Comparison of ENCODE assay signal across 8 mouse cellular contexts in the genomic region with DNA sequence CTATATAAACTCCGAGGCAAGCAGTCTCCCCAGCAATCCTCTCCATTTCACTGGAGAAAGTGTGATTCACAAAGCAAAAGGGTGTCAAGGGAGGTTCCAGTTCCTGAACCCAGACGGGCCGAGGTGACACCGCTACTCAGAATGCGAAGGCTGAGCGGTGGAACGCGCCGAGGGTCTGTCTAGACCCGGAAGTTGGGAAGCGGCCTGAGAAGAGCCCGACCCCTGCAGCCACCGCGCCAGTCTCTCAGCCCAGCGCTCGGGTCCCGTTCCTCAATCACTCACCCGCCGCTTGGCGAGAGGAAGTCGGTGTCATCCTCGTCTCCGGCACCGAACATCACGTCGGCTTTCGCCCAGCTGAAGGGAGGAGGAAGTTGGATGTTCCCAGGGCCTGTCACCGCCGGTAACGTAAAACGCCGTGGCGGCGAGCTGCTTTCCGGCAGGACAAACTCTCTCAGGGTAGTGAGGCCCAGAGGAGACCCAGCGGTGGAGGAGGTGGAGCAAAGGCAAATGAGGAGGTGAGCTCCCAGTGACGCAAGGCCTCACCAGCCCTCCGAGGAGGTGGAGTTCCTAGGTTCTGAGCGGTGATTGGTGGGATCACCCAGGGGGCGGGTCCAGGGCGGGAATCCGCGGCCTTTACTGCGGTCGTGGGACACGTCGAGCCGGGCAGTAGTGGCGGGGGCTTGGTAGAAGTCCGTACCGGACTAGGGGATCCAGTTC. TPM values are rescaled to one million over a fixed set of nuclear protein-coding genes. Genes with fewer than 3 reads are reported as not detected.
A peak's percentile ranks its signal among the peaks of the same experiment; 100 is the strongest.
DNase-seq lines count a peak whose midpoint lies in the region; ATAC-seq and TF ChIP-seq lines count a peak whose summit lies in the region.

A gene (minus strand): TSS at position 461 of the 717 bp plus-strand sequence.
A gene (plus strand): TSS at position 640 of the 717 bp plus-strand sequence.

- H3K9me3 ChIP-seq in E14TG2a.4 (ENCODE audit: low read length): no peaks in the 10 kb centered on the region
- H3K9me3 ChIP-seq in forebrain, embryonic 12.5 days: no peaks in the 10 kb centered on the region
- H3K9me3 ChIP-seq in heart, postnatal 0 days (replicated peaks; ENCODE audit: control insufficient read depth, low read length): no peaks in the 10 kb centered on the region
- H3K9me3 ChIP-seq in liver, embryonic 16.5 days (replicated peaks; ENCODE audit: control insufficient read depth, low read length): no peaks in the 10 kb centered on the region
- H3K9me3 ChIP-seq in neural tube, embryonic 13.5 days: no peaks in the 10 kb centered on the region

- H3K27me3 ChIP-seq in E14TG2a.4 (ENCODE audit: insufficient read depth, low read length): no peaks in the 10 kb centered on the region
- H3K27me3 ChIP-seq in forebrain, embryonic 12.5 days: no peaks in the 10 kb centered on the region
- no peaks in the 10 kb centered on the region for H3K27me3 ChIP-seq in heart, postnatal 0 days (ENCODE audit: control insufficient read depth, insufficient read depth, low read length)
- H3K27me3 ChIP-seq in liver, embryonic 16.5 days (ENCODE audit: control insufficient read depth, insufficient read depth, low read depth, low read length): no peaks in the 10 kb centered on the region
- no peaks in the 10 kb centered on the region for H3K27me3 ChIP-seq in neural tube, embryonic 13.5 days
- no peaks in the 10 kb centered on the region for H3K27me3 ChIP-seq in testis, adult 2 months (ENCODE audit: control insufficient read depth, insufficient read depth, low read length)

- peak; percentile 96 for DNase-seq in c-Kit-positive CD71-positive TER-119-positive erythroid progenitor cells, embryonic 14.5 days (ENCODE audit: low spot score)
- peak; percentile 100 for DNase-seq in heart, postnatal 0 days (ENCODE audit: low spot score)
- DNase-seq in kidney, postnatal 4 days: peak; percentile 96 to 97

- peak within 1 kb of the TSS; percentile 97 for H3K4me3 ChIP-seq in E14TG2a.4 (replicated peaks; ENCODE audit: low read length)
- peak within 1 kb of the TSS; percentile 71 for H3K4me3 ChIP-seq in forebrain, embryonic 12.5 days (replicated peaks)
- H3K4me3 ChIP-seq in heart, postnatal 0 days (ENCODE audit: low read depth, low read length): peak within 1 kb of the TSS; percentile 91
- H3K4me3 ChIP-seq in liver, embryonic 16.5 days (ENCODE audit: low read depth, low read length): peak within 1 kb of the TSS; percentile 77
- H3K4me3 ChIP-seq in neural tube, embryonic 13.5 days: peak within 1 kb of the TSS; percentile 79
- peak within 1 kb of the TSS; percentile 91 for H3K4me3 ChIP-seq in testis, adult 2 months (ENCODE audit: control insufficient read depth, low read depth, low read length)

- peak within 1 kb of the TSS; percentile 72 for H3K9ac ChIP-seq in forebrain, embryonic 12.5 days
- peak within 1 kb of the TSS; percentile 87 for H3K9ac ChIP-seq in heart, postnatal 0 days (replicated peaks; ENCODE audit: low read depth, low read length)
- H3K9ac ChIP-seq in liver, embryonic 16.5 days (ENCODE audit: low read depth, low read length): peak within 1 kb of the TSS; percentile 83
- H3K9ac ChIP-seq in neural tube, embryonic 13.5 days: peak within 1 kb of the TSS; percentile 85

- peak within 1 kb of the TSS; percentile 79 for H3K27ac ChIP-seq in forebrain, embryonic 12.5 days
- H3K27ac ChIP-seq in heart, postnatal 0 days (ENCODE audit: low read depth): peak within 1 kb of the TSS; percentile 87
- H3K27ac ChIP-seq in liver, embryonic 16.5 days (ENCODE audit: low read length): peak within 1 kb of the TSS; percentile 91
- peak within 1 kb of the TSS; percentile 84 for H3K27ac ChIP-seq in neural tube, embryonic 13.5 days (replicated peaks)
- peak within 1 kb of the TSS; percentile 83 for H3K27ac ChIP-seq in testis, adult 2 months (ENCODE audit: control insufficient read depth, insufficient read depth, low read depth, low read length)

- peaks cover 35% of the 10 kb centered on the region for H3K4me1 ChIP-seq in E14TG2a.4 (replicated peaks; ENCODE audit: low read depth, low read length)
- H3K4me1 ChIP-seq in forebrain, embryonic 12.5 days: peaks cover 25% of the 10 kb centered on the region
- peaks cover 16% of the 10 kb centered on the region for H3K4me1 ChIP-seq in heart, postnatal 0 days (ENCODE audit: control insufficient read depth, insufficient read depth)
- peaks cover 20% of the 10 kb centered on the region for H3K4me1 ChIP-seq in liver, embryonic 16.5 days (ENCODE audit: control insufficient read depth, low read depth, low read length)
- peaks cover 30% of the 10 kb centered on the region for H3K4me1 ChIP-seq in neural tube, embryonic 13.5 days (replicated peaks)
- peaks cover 2% of the 10 kb centered on the region; the same call in 1 of the 2 replicates for H3K4me1 ChIP-seq in testis, adult 2 months (ENCODE audit: control insufficient read depth, insufficient read depth, low read length)

- 0 out of 2 replicates have a peak, but pooled peaks cover 3% of the 10 kb centered on the region for H3K36me3 ChIP-seq in E14TG2a.4 (ENCODE audit: insufficient read depth, low read length)
- H3K36me3 ChIP-seq in forebrain, embryonic 12.5 days (replicated peaks): no peaks in the 10 kb centered on the region
- peaks cover 18% of the 10 kb centered on the region for H3K36me3 ChIP-seq in heart, postnatal 0 days (replicated peaks; ENCODE audit: control insufficient read depth, insufficient read depth, low read length)
- H3K36me3 ChIP-seq in liver, embryonic 16.5 days (ENCODE audit: control insufficient read depth, insufficient read depth): no peaks in the 10 kb centered on the region
- no peaks in the 10 kb centered on the region for H3K36me3 ChIP-seq in neural tube, embryonic 13.5 days
- H3K36me3 ChIP-seq in testis, adult 2 months (ENCODE audit: control insufficient read depth, insufficient read depth, low read length): no peaks in the 10 kb centered on the region

- no peak for TF ChIP-seq CTCF in E14TG2a.4 (conservative IDR thresholded peaks at IDR 0.05; ENCODE audit: low read length)
- no peak for TF ChIP-seq CTCF in heart, postnatal 0 days (IDR thresholded peaks at IDR 0.05; ENCODE audit: low read depth)
- no peak for TF ChIP-seq CTCF in testis, adult 2 months (IDR thresholded peaks at IDR 0.05; ENCODE audit: control insufficient read depth, insufficient read depth, insufficient replicate concordance, low read depth, low read length)

- H3K4me2 ChIP-seq in forebrain, embryonic 12.5 days: peak within 1 kb of the TSS; percentile 76
- H3K4me2 ChIP-seq in heart, postnatal 0 days (ENCODE audit: low read depth, low read length): peak within 1 kb of the TSS; percentile 76
- peak within 1 kb of the TSS; percentile 87 for H3K4me2 ChIP-seq in liver, embryonic 16.5 days (ENCODE audit: low read depth, low read length)
- peak within 1 kb of the TSS; percentile 87 for H3K4me2 ChIP-seq in neural tube, embryonic 13.5 days

- peak; percentile 93 for TF ChIP-seq POLR2A in testis, adult 2 months (IDR thresholded peaks at IDR 0.05; ENCODE audit: control insufficient read depth, low read depth, low read length)

- TF ChIP-seq EP300 in heart, postnatal 0 days (IDR thresholded peaks at IDR 0.05; ENCODE audit: low read depth): 0 out of 2 replicates have a peak, but pooled peaks have one; percentile 20

- under 1% methylated on average over 51 of the region's 51 CpGs for WGBS in forebrain, embryonic 12.5 days
- under 1% methylated on average over 51 of the region's 51 CpGs for WGBS in heart, postnatal 0 days
- 0% methylated on average over 51 of the region's 51 CpGs for WGBS in liver, embryonic 16.5 days (ENCODE audit: insufficient replicate concordance)
- under 1% methylated on average over 48 of the region's 51 CpGs for WGBS in neural tube, embryonic 13.5 days

- ATAC-seq in forebrain, embryonic 12.5 days (ENCODE audit: low FRiP score): peak; percentile 100
- peak; percentile 100 for ATAC-seq in heart, postnatal 0 days (ENCODE audit: insufficient read depth, low read depth)
- peak; percentile 100 for ATAC-seq in liver, embryonic 16.5 days (ENCODE audit: low read depth)
- peak; percentile 100 for ATAC-seq in neural tube, embryonic 13.5 days (ENCODE audit: low read depth)

RNA-seq across cellular contexts. Expression of the first gene that starts in this region (rescaled TPM):
- polyA plus RNA-seq in forebrain, embryonic 12.5 days (2016; fragmentation: Nextera tagmentation; extraction: Ambion mirVana): 23.7 and 24.0 TPM in 2 replicates
- total RNA-seq in heart, postnatal 0 days (2014; rRNA removed; ENCODE audit: low replicate concordance): 18.7 and 34.3 TPM in 2 replicates
- polyA plus RNA-seq in heart, postnatal 0 days (2015; fragmentation: Nextera tagmentation; extraction: Ambion mirVana): 11.1 and 11.8 TPM in 2 replicates
- 14.5 and 15.9 TPM in 2 replicates for polyA plus RNA-seq in liver, embryonic 16.5 days (2015; fragmentation: Nextera tagmentation; extraction: Ambion mirVana)
- polyA plus RNA-seq in neural tube, embryonic 13.5 days (2015; fragmentation: Nextera tagmentation; extraction: Ambion mirVana): 24.8 and 24.9 TPM in 2 replicates
- polyA plus RNA-seq in testis, adult 2 months (2012; rRNA removed): 6.1 and 6.5 TPM in 2 replicates

RNA-seq across cellular contexts. Expression of the second gene that starts in this region (rescaled TPM):
- 48.7 and 49.0 TPM in 2 replicates for polyA plus RNA-seq in forebrain, embryonic 12.5 days (2016; fragmentation: Nextera tagmentation; extraction: Ambion mirVana)
- 15.9 and 17.8 TPM in 2 replicates for total RNA-seq in heart, postnatal 0 days (2014; rRNA removed; ENCODE audit: low replicate concordance)
- 35.0 and 35.1 TPM in 2 replicates for polyA plus RNA-seq in heart, postnatal 0 days (2015; fragmentation: Nextera tagmentation; extraction: Ambion mirVana)
- 60.4 and 63.7 TPM in 2 replicates for polyA plus RNA-seq in liver, embryonic 16.5 days (2015; fragmentation: Nextera tagmentation; extraction: Ambion mirVana)
- polyA plus RNA-seq in neural tube, embryonic 13.5 days (2015; fragmentation: Nextera tagmentation; extraction: Ambion mirVana): 34.6 and 35.0 TPM in 2 replicates
- 14.4 and 18.1 TPM in 2 replicates for polyA plus RNA-seq in testis, adult 2 months (2012; rRNA removed)

Comparison
In these comparisons a context has a peak if more than half of its experiments do, and no peak if none do; other contexts are left out.
1. Peak in every context shown above with its lines: DNase-seq, ATAC-seq, H3K4me3 ChIP-seq and H3K27ac ChIP-seq.